Mouse (Mus musculus) ES-E14 (cell line): ENCODE results near the gene Myo10.

Experiments
- CHD2 ChIP-seq: IDR thresholded peaks from 2 replicates; pipeline ENCODE4 v1.6.1; 2014; ENCODE audit warnings: mild to moderate bottlenecking, low read depth, low read length, inconsistent platforms
- HCFC1 ChIP-seq: IDR thresholded peaks from 2 replicates; pipeline ENCODE4 v1.6.1; 2012; ENCODE audit warnings: low read length, inconsistent platforms, borderline replicate concordance; ENCODE audit not compliant: insufficient read depth
- MAFK ChIP-seq: IDR thresholded peaks from 2 replicates; pipeline ENCODE4 v1.6.1; 2014; ENCODE audit warnings: mild to moderate bottlenecking, low read depth, low read length, inconsistent platforms; ENCODE audit not compliant: insufficient read depth
- ZC3H11A ChIP-seq: IDR thresholded peaks from 2 replicates; pipeline ENCODE4 v1.6.1; 2012; ENCODE audit warnings: low read depth, mild to moderate bottlenecking, inconsistent platforms, low read length, borderline replicate concordance
- ZNF384 ChIP-seq: IDR thresholded peaks from 2 replicates; pipeline ENCODE4 v1.6.1; 2012; ENCODE audit warnings: low read depth, low read length, inconsistent platforms

DNA sequence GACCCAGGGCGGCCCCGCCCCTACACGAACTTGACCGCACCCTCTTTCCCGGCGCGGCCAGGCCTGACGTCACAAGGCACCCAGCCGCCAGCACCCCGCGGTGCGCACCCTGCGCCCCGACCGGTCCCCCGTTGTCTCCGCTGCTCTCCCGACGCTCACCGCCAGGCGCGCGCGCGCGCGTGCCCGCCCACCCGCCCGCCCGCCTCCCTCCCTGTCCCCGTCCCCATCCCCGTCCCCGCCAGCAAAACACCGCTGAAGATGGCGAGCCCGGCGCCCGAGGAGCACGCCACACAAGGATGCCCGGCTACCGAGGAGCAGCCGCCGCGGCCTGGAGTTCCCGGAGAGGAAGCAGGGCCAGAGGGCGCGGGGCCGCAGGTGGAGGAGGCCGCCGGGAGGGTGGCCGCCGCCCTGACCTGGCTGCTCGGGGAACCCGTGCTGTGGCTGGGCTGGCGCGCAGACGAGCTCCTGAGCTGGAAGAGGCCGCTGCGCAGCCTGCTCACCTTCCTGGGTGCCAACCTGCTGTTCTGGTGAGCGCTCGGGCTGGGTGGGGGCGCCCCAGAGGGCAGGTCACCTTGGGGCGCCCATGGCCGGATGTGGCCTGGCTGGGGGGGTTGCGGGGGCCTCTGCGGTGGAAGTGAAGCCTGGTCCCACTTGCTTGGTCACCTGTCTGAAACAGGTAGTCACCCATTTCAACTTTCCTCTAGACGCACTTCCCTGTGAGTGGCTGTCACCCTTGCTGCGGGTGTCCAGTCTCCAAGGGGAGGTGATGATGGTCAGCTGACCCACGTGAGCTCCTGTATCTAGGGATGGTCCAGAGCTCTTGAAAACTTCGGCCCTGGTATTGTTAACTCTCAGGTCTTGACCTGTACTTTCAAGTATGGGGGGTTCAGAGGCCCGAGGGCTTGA is 221.0 kb downstream of the Myo10 start, which contains the start of gene Retreg1:
- TF ChIP-seq MAFK (no peak), HCFC1 (no peak), CHD2 (no peak), ZNF384 (no peak), ZC3H11A (no peak)
